Mouse (Mus musculus): ENCODE measurements at regions not wholly inside any gene's neighbourhood (a gene's known extent, or its start where the extent isn't known, plus 50 kb on each side); places are given as distances from the start of the nearest gene placed in this dataset.

DNA sequence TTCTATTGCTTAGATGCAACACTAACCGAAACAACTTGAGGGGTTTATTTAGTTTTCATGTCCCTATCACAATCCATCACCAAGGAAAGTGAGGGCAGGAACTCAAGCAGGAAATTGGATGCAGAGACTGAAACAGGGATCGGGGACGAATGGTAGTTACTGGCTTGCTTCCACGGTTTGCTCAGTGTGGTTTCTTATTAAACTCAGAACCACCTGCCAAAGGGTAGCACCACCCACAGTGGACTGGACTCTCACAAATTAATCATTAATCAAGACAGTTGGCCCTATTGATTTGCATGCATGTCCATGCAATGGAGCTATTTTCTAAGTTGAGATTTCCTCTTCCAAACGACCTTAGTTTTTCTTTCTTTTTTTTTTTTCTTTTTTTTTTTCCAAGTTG is 719.2 kb downstream of the Diaph3 start:
- TF ChIP-seq CTCF (IDR thresholded peaks at IDR 0.05; ENCODE audit: low read depth, low read length) (no peak), POLR2AphosphoS5 (IDR thresholded peaks at IDR 0.05; ENCODE audit: insufficient replicate concordance, low read depth, low read length) (no peak), TAL1 (conservative IDR thresholded peaks at IDR 0.05; ENCODE audit: low read depth, low read length) (no peak), GATA1 (IDR thresholded peaks at IDR 0.05; ENCODE audit: borderline replicate concordance, low read length) (no peak)
